Mouse (Mus musculus) spleen, embryonic (tissue): ENCODE measurements at regions not wholly inside any gene's neighbourhood (a gene's known extent, or its start where the extent isn't known, plus 50 kb on each side); places are given as distances from the start of the nearest gene placed in this dataset.

Experiments
- CTCF ChIA-PET: fragments of 350-600 bp; sonication (Branson Sonifier 250); formaldehyde crosslinking; loops from one replicate; lab custom pipeline; 2022; lab: Charles Lee

DNA sequence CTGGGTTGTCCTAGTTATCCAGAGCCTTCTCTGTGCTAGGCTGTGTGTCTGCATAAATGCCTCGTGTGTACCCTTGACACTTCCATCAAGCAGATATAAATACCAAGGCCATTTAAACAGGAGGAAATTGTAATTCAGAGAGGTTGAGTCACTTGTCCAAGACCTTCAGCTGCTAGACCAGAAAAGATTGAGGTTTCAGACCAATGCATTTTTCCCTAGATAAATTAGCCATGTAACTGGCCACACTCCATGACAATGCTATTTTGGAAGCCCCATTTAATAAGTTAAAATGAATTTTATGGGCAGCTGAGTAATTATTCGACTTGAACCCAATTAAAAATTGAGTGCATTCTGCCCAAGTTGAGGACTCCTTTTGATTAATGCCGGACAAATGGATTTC is 509.6 kb downstream of the 1810013L24Rik start:
- CTCF ChIA-PET = no interaction called here

DNA sequence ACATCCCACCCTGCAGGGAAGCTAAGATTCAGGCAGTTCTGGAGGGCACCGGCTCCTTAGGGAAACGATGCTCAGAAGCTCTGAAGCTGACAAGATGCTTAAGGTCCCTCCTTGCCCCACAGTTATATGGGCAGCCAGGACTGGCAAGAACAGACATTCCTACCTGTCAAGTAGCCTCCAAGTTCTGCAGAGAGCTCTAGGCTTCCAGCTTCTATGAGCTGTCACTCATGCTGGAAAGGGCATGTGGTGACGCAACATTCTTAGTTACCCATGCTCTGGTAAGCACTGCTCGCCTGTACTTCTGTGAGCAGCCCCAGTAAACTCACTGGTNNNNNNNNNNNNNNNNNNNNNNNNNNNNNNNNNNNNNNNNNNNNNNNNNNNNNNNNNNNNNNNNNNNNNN is 511.3 kb downstream of the 1810013L24Rik start:
- CTCF ChIA-PET = no interaction called here

DNA sequence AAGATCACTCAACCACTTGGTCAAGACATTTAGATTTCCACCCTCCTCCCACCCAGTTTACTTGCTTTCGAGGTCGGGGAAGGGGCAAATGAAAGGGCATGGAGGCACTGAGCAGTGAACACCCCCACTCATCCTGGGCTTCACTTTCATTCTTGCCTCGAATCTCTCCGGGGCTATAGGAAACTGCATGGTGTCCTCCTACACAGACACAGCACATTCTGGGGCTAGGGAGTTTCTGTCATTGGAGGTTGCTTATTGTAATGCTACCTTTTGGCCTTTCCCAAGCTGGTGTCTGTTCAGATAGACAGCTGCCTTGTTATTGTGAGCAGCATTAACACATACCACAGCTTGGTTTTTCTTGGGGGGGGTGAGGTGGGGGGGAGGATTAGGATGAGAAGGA is 523.9 kb downstream of the 1810013L24Rik start:
- CTCF ChIA-PET = interaction anchor here (0.6 kb wide), 1 partner anchor 9 kb away, joined by 4 read pairs; no protein-coding TSS in a partner anchor

DNA sequence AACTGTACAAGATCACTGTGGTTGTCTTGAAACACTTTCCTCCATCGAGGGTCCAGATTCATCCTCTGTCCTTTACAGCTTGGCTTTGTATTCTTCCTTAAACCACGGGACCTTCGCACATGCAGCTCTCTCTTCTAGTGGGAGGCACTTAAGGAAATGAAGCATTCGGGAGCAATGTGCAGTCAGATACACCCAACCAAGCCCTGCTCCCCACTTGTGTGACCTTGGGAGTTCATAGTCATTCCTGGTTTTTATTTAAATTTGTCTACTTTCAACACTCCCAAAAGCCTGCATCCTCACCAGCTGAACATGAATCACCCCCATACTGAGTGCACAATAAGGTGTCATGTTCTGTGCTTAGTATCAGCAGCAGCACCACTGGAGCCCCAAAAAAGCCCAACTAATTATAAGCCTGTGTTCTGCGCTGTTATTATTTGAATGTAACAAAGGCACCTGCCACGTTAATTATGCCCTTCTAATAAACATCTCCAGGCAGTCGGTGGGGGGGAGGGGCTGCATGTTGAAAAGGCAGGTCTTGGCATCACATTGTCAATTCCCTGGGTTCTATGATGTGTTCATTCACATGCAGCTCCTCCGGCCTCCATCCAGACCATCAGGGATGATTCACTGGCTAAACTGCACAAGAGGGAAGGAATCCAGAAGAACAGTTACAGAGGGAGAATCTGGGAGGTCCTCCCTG is 524.6 kb downstream of the 1810013L24Rik start:
- CTCF ChIA-PET = no interaction called here

DNA sequence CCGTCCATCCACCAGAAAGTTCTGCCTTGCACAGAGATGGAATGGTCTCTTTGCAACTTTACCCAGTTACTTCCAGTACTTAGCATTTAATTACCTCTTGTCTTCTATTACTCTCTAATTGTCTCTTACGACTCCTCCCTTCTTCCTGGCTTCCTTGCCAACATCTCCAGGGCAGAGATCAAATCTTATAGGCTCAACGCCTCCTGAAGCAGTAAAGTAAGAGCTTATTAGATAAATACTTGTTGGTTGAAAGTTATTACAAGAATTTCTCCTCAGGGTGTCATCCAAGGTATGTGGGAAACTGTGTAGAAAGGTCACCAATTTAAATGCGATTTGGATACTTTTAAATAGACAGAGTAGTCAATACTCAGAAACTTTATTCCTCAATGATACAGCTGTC is 528.8 kb downstream of the 1810013L24Rik start:
- CTCF ChIA-PET = no interaction called here

DNA sequence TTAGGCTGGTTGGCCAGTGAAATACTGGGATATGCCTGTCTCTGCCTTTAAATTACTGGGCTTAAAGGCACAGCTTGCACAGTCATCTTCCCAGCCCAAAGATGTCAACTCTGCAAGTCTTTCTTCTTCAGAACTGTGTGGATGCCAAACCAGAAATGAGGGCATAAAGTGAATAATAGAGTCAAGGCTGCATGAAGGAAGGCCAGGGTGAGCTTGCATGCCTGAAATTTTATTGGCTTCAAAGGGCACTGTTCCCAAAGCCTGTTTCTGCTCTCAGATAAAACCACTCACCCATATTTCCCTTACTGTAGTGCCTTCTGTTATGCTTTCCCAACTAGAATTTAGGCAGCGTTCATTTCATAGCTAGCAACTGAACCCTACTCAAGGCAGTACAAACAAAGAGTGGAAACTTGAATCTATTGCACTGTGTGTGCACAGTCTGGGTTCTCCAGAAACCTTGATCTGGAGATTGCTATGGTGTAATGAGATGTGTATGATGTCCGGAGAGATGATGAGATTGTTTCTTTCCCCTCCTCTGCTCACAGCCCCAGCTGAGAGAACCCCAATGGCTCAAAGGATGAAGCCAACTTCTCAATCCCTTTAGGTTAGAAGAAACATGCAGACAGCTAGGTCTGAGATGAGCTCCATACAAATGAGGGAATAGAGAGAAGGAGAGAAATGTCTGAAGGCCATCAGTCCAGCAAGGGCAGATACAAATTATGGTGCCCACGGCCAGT is 529.7 kb downstream of the 1810013L24Rik start:
- CTCF ChIA-PET = no interaction called here

DNA sequence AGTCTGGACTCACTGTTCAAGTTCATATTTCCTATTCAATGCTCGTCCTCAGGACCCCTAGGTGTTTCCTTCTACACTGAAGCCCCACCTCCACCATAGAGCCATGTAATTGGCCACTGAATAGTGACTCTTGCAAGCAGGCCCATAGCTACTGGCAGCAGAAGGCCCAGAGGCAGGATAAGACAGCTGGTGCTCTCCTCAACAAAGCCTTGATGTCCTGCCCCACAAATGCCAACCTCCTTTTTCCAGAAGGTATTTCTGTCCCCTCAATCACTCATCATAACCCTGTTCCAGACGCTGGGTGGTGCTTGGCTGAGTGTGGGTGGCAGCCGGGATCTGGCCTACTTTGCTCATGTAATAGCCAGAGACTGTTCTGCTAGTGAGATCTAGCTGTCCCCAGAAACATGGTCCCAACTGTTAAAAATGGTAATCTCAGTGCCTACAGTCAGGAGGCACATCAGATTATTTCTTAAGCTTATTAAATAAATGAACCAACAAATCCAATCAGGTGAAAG is 530.9 kb downstream of the 1810013L24Rik start:
- CTCF ChIA-PET = no interaction called here

DNA sequence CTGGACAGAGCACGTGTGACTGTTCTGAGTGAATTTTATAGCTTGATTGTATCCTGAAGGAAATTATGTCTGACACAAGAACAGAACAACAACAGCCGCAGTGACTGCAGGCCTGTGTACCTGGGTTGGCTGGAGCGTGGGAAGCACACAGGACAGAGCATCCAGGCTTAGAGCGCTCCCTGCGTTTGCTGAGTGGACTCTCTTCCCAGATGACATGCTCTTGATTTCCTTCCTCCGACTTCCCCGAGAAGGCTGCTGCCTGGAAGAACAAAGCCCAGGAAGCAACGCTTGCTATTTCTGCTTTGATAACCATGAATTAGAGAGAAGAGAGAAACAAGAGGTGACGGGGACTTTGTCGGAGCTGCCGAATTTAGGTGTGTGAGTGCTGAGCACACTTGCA is 532.2 kb downstream of the 1810013L24Rik start:
- CTCF ChIA-PET = no interaction called here

DNA sequence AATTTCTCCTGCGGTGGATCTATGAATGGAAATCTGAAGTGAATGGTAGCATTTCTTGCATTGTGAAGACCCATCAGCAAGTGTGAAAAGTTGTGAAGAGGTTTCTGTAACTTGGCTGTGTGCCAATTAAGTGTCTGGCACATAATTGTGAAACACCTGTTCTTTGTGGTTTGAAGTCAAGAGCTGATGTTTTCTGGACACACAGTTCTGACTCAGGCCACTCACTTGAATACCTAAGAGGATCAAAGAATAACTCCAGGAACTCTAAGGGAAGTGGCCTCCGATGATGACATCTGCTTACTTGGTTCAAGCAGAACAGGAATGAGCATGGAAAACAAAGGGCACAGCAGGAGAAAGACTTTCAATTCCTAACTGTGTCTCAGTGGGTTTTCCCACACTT is 534.2 kb downstream of the 1810013L24Rik start:
- CTCF ChIA-PET = no interaction called here

DNA sequence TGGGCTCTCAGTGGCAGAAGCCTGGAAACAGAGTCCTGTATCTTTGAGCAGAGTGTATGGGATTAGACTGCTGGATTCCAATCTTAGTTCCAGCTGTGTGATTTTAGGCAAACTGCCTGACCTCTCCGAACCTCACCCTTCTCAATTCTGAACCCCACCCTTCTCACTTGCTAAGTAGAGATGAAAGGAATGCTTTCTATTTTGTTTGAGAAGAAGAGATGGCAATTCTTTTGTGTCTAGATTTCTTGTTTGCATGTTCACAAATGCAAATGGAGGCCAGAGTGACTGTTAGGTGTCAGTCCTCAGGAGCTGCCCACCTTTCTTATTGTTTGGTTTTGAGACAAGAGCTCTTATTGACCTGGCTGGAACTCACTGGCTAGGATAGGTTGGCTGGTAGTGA is 561.1 kb downstream of the 1810013L24Rik start:
- CTCF ChIA-PET = no interaction called here

DNA sequence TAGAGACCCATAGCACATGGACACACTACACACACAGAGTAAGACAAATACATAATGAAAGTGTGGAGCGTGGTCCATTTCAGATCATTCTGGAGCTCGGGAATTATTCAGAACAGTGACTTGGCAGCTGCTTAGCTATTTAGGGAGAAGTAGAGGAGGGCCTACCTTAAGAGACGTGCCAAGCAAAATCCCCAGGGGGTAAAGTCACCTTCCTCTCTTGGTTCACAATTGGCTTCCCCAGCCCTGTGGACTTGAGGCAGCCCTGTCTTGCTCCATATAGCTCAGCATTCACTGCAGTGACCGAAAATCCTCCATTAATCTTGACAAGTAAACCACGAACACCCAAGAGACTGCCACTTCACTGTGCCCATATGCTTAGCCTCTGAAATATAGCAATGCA is 574.8 kb downstream of the 1810013L24Rik start:
- CTCF ChIA-PET = no interaction called here

DNA sequence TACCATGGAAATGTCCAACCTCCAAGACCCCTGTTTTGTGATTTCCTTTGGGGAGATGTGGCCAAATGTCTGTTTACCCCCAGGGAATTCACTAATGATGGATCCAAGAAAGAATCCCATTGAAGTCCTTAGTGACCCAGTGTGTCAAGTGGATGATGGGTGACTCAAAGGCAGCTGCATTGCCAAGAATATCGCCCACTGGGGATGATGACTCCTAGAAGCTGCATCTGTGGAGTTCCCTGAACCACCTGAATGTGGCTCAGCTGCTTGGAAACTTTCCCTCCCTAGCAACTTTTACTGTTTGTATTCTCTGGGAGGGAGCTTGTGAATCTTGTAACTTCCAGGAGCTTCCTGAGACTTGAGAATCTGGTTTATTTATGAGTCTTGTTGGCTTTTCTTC is 578.3 kb downstream of the 1810013L24Rik start:
- CTCF ChIA-PET = no interaction called here

DNA sequence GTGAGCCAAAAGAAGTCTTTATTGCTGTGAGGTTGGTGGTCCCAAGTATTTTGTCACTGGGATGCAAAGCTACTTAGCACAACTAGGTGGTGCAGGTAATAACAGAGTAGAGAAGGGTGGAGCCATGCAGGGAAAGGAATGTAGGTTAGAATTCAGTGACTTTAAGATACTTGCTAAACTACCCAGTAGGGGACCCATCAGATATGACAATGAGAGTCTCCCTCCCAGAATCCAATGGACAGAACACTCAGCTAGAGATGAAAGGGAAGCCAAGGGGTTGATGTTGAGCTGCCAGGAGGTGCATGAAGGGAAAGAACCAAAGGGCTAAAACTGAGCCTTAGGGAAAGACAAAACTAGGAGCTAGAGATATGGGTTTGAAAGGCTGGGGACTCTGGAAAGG is 564.9 kb downstream of the Grin2a start:
- CTCF ChIA-PET = no interaction called here

DNA sequence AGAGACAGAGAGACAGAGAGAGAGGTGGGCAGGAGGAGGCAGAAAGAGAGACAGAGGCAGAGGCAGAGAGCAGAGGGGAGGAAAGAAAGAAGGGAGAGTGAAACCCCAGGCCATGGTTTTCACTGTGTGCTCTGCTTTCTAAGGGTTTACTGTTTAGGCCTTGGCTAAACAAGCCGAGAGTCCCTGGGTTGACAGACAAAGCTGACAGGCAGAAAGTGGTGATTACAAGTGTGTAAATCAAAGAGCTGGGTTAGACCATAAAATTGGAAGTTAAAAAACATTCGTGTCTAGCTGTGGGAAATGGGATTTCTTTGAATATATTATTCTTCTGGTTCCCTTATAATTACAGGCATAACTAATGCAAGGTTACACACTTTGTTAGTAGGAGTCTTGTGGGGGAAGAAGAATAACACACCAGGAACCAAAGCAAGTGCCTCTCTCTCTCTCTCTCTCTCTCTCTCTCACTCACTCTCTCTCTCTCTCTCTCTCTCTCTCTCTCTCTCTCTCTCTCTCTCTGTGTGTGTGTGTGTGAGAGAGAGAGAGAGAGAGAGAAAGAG is 556.0 kb downstream of the Grin2a start:
- CTCF ChIA-PET = no interaction called here

DNA sequence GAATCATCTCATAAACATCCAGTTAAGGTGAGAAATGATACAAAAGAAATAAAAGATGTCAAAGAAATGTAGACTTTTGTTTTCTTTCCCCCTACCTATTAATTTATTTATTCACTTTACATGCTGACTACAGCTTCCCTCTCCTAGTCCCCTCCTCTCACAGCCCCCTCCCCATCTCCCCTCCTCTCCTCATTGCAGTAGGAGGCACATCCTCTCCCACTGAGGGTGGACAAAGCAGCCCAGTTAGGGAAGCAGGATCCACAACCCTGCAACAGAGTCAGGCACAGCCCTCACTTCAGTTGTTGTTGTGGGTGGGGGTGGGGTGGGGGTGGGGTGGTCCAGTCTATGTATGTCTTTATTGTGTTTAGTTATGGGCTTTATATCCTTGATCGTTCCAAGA is 555.5 kb downstream of the Grin2a start:
- CTCF ChIA-PET = no interaction called here

DNA sequence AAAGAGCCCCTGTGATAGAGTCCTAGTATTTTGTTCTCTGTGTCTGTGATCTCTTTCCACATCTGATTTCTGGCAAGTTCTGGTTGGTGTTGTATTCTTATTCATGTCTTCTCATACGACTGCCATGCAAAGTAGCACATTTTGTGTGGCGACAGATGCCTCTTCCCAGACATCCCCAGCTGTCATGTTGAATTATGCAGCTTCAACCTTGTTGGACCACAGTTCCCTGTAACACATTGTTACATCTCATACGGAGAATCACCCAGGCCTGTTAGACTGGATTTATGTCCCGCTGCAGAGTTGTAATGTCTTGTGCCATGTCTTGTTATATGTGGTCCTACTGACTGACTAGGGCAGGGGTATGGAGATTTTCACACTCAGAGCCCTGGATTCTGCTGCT is 543.3 kb downstream of the Grin2a start:
- CTCF ChIA-PET = no interaction called here

DNA sequence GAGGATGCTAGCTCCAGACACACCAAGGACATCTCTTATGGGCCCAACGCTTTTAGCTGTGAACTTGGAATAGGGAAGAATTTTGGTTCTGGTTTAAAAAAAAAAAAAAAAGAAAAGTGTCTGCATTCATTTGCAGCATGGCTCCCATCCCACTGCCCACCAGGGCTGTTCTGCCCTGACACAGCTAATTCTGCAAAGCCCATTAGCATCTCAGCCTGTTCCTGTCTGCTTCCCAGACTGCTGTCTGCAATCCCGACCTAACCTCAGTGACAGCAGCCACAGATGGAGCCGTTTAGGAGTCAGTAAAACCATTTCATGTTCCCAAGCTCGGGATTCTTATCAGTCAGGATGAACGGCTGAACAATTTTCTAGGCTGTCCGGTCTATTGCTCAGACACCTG is 537.8 kb downstream of the Grin2a start:
- CTCF ChIA-PET = no interaction called here

DNA sequence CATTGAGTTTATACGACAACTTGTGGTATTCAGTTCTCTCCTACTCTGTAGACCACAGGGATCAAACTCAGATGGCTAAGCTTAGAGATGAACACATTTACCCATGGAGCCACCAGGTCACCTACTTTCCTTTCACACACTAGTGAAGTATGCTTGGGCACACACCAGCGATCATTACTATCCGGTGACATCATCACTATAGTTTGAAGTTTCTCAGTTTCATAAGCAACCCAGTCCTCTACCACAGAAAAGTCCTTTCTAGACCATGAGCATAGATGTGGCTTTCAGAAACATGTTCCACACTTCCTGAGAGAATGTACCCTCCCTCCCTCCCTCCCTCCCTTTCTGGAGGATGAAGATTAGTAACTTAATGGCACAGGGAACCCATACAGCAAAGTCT is 532.9 kb downstream of the Grin2a start:
- CTCF ChIA-PET = no interaction called here

DNA sequence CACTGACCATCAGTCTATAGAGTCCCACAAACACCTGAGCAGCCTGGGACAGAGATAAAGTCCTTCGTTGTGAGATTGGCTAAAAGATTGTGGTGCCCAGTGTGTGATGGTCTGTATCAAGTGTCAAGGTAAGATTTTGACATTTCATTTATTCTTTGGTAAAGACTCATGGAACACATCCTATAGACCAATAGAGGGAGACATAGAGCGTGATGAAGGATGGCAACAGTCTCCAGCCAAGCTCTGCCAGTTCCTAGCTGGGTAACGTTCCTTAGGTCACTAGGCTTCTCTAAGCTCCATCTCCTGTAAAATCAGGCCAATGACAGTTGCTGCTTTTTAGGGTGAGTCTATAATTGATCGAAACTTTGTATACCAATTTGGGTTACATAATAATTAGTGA is 526.0 kb downstream of the Grin2a start:
- CTCF ChIA-PET = interaction anchor here (0.6 kb wide), 1 partner anchor 1299 kb away, joined by 3 read pairs; no protein-coding TSS in a partner anchor

DNA sequence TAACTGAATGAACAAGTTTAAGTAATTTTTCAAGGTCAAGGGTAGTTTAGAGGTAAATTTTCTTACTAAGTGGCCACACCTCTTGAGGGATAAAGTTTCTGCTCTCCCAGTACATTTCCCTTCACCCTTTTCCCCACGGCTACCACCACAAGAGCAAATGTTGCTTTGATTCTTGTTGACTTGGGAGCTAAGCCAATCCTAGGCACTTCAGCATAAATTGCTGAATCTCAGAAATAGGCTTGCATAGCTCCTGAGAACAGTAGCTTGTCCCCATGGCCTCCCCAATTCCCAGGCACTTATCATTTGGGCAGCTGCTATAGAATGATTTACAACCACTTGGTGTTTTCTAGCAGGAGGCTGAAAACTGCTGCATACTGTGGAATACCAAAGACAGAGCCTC is 510.1 kb downstream of the Grin2a start:
- CTCF ChIA-PET = no interaction called here

DNA sequence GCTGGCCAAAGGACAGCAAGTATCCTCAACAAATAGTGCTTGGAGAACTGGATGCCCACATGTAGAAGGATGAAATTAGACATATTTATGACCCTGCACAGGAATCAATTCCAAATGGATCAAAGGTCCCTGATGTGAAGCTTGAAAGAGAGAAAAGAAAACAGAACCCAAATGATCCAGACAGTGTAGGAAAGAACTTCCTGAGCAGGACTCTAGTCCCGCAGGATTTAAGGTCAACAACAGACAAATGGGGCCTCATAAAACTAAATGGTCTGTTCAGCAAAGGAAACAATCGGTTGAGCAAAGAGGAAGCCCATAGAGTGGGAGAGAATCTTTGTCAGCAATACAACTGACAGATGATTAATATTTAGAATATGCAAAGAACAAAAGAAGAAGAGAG is 497.1 kb downstream of the Grin2a start:
- CTCF ChIA-PET = no interaction called here

DNA sequence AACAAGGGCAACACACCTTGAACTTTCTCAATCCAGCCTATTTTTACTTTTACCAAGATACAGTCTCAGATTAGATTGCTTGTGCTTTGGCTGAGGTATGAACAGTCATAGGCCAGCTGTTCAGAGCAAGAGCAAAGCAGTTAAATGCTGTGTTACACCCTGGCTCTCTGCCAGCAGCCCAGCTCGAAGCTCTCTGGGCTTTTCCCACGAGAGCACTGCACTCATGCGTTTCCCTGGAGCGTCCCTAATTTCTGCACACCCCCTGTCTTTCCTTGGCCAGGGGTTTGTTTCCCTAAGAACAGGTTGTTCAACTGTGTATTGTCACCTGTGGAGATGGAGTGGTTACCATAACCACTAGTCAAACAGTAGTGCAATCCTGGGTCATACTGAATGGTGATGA is 493.6 kb downstream of the Grin2a start:
- CTCF ChIA-PET = no interaction called here

DNA sequence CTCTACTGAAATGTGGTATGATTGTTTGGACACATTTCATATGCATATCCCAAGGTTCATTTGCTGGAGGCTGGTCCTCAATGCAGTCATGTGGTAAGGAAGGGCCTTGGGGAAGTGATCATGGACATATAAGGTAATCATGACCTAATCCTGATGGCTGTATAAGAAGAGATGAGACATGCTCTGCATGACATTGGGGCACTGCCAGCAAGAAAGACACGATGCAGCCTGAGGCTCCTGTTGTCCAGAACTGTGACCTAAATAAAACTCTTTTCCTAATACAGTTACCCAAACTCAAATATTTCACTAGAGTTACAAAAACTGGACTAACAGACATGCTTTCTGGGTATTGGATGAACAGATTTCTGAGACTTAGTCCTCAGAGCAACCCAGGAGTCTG is 485.7 kb downstream of the Grin2a start:
- CTCF ChIA-PET = no interaction called here
